Comparison of ENCODE assay signal across 18 mouse cellular contexts in genomic region chr4:94439159-94439836, GRCm38 (mm10).
DNase-seq lines count a peak whose midpoint lies in the region; ATAC-seq lines count a peak whose summit lies in the region.
"Had no signal": no experiment of that assay in that cellular context is flagged by ENCODE, and none has a peak within 500 bp of the region (broad histone marks: within the 10 kb centered on the region; RNA-seq: fewer than 3 reads in every experiment).

No protein-coding gene starts in this region.

- H3K4me2 ChIP-seq in midbrain, embryonic 11.5 days, result no peak overlapping the region
- H3K4me2 ChIP-seq in midbrain, embryonic 15.5 days, result no peak overlapping the region
- H3K4me2 ChIP-seq: intestine, embryonic 15.5 days; kidney, embryonic 15.5 days; midbrain, embryonic 13.5 days; stomach, embryonic 15.5 days had no signal

- H3K36me3 ChIP-seq in midbrain, embryonic 11.5 days (ENCODE audit: control insufficient read depth, insufficient read depth, low read length), result no peaks in the 10 kb centered on the region
- H3K36me3 ChIP-seq in midbrain, embryonic 15.5 days (replicated peaks), result no peaks in the 10 kb centered on the region
- H3K36me3 ChIP-seq: intestine, embryonic 15.5 days; kidney, embryonic 15.5 days; midbrain, embryonic 13.5 days; stomach, embryonic 15.5 days had no signal

- H3K27me3 ChIP-seq in midbrain, embryonic 11.5 days (ENCODE audit: control insufficient read depth, insufficient read depth, low read length), result no peaks in the 10 kb centered on the region
- H3K27me3 ChIP-seq in midbrain, embryonic 15.5 days (replicated peaks), result no peaks in the 10 kb centered on the region
- H3K27me3 ChIP-seq: intestine, embryonic 15.5 days; kidney, embryonic 15.5 days; midbrain, embryonic 13.5 days; stomach, embryonic 15.5 days had no signal

- no peaks in the 10 kb centered on the region for H3K4me1 ChIP-seq in midbrain, embryonic 11.5 days (ENCODE audit: control insufficient read depth, insufficient read depth, low read length)
- H3K4me1 ChIP-seq in midbrain, embryonic 15.5 days, result no peaks in the 10 kb centered on the region
- H3K4me1 ChIP-seq: intestine, embryonic 15.5 days; kidney, embryonic 15.5 days; midbrain, embryonic 13.5 days; stomach, embryonic 15.5 days had no signal

- H3K9ac ChIP-seq in midbrain, embryonic 11.5 days (ENCODE audit: low read length), result no peak overlapping the region
- no peak overlapping the region for H3K9ac ChIP-seq in midbrain, embryonic 15.5 days
- H3K9ac ChIP-seq: intestine, embryonic 15.5 days; kidney, embryonic 15.5 days; midbrain, embryonic 13.5 days; stomach, embryonic 15.5 days had no signal

- H3K27ac ChIP-seq in midbrain, embryonic 11.5 days (ENCODE audit: low read depth, low read length), result no peak overlapping the region
- H3K27ac ChIP-seq in midbrain, embryonic 15.5 days, result no peak overlapping the region
- H3K27ac ChIP-seq: intestine, embryonic 15.5 days; kidney, embryonic 15.5 days; midbrain, embryonic 13.5 days; stomach, embryonic 15.5 days had no signal

- ATAC-seq in midbrain, embryonic 11.5 days (ENCODE audit: low FRiP score), result no peak
- no peak for ATAC-seq in midbrain, embryonic 15.5 days (replicated peaks)
- ATAC-seq in erythroid progenitor cell, adult 5-6 weeks (replicated peaks; ENCODE audit: low FRiP score, poor library complexity, severe bottlenecking), result no peak; the same call in 1 of the 2 replicates
- ATAC-seq: activated CD4-positive, CD25-positive, alpha-beta regulatory T cell, adult 4 months; intestine, embryonic 15.5 days; midbrain, embryonic 13.5 days had no signal

- DNase-seq in frontal cortex, postnatal 36 days (ENCODE audit: low spot score in 2 of 2), result peak; percentile 8 to 12
- no peak for DNase-seq in frontal cortex, postnatal 10 days (ENCODE audit: low spot score in 2 of 2)
- peak; percentile 35 for DNase-seq in midbrain, embryonic 11.5 days (ENCODE audit: low spot score, missing footprints)
- peak; percentile 56 for DNase-seq in cerebellum, adult 8-10 months
- DNase-seq in right cerebral cortex, postnatal 14 days, result peak; percentile 14
- DNase-seq in urinary bladder, adult 18-20 months (ENCODE audit: low spot score in 2 of 2), result no peak
- DNase-seq: adrenal gland, postnatal 36 days; lung, adult 18-20 months; lung, postnatal 4 days; spleen, adult 18-20 months; thymus, postnatal 14 days had no signal

- no peaks in the 10 kb centered on the region for H3K9me3 ChIP-seq in midbrain, embryonic 11.5 days (ENCODE audit: control insufficient read depth, low read length)
- no peaks in the 10 kb centered on the region for H3K9me3 ChIP-seq in midbrain, embryonic 15.5 days
- H3K9me3 ChIP-seq: intestine, embryonic 15.5 days; kidney, embryonic 15.5 days; midbrain, embryonic 13.5 days; stomach, embryonic 15.5 days had no signal

- no peak overlapping the region for H3K4me3 ChIP-seq in midbrain, embryonic 11.5 days (ENCODE audit: low read depth, low read length)
- H3K4me3 ChIP-seq in midbrain, embryonic 15.5 days, result no peak overlapping the region
- H3K4me3 ChIP-seq: intestine, embryonic 15.5 days; kidney, embryonic 15.5 days; midbrain, embryonic 13.5 days; stomach, embryonic 15.5 days had no signal

- 87% methylated on average over 6 of the region's 6 CpGs for WGBS in midbrain, embryonic 11.5 days
- WGBS in midbrain, embryonic 15.5 days, result 79% methylated on average over 6 of the region's 6 CpGs

Comparison
In these comparisons a context has a peak if more than half of its experiments do, and no peak if none do; other contexts are left out.
1. DNase-seq: peak in frontal cortex, postnatal 36 days (2 of 2), midbrain, embryonic 11.5 days (single experiment), cerebellum, adult 8-10 months (single experiment) and right cerebral cortex, postnatal 14 days (single experiment); none in frontal cortex, postnatal 10 days (0 of 2) and urinary bladder, adult 18-20 months (0 of 2).